Mouse (Mus musculus) mouse trophoblast stem cell (cell line): Measurements from ENCODE around the gene Naaa.

Experiments used
- in situ Hi-C, 2 experiments: fragments of 300-500 bp; cut with MseI, MboI; formaldehyde crosslinking; loops; 2 replicates in 1 of 2; 3 replicates in 1 of 2; pipeline ENCODE4 v1.15.1; 2025

Naaa gene

GRCm38 (mm10) chr5:92263761-92264359, 14.1 kb downstream of the Naaa start:
- in situ Hi-C loops, result no loop called here

- in situ Hi-C loops, result no loop called here
These were observed 15.3 kb downstream of the Naaa start for GRCm38 (mm10) chr5:92262646-92263045.

- in situ Hi-C loops, result no loop called here
These were observed 21.8 kb downstream of the Naaa start, which contains the start of gene Ppef2 for GRCm38 (mm10) chr5:92256218-92256617. TSS of gene Ppef2 (minus strand) at chr5:92256278.

- in situ Hi-C loops, result no loop called here
These were observed 23.5 kb downstream of the Naaa start for GRCm38 (mm10) chr5:92254476-92254875.

GRCm38 (mm10) chr5:92252797-92253343, 25.1 kb downstream of the Naaa start:
- in situ Hi-C loops, result no loop called here

- in situ Hi-C loops, result no loop called here
These were observed 25.9 kb downstream of the Naaa start for GRCm38 (mm10) chr5:92252031-92252430.

- in situ Hi-C loops, result no loop called here
These were observed 29.4 kb downstream of the Naaa start for GRCm38 (mm10) chr5:92248614-92249013.

GRCm38 (mm10) chr5:92245483-92245882, 32.5 kb downstream of the Naaa start:
- in situ Hi-C loops, result no loop called here

GRCm38 (mm10) chr5:92244900-92245299, 33.1 kb downstream of the Naaa start:
- in situ Hi-C loops, result no loop called here

- in situ Hi-C loops, result no loop called here
These were observed 37.2 kb downstream of the Naaa start for GRCm38 (mm10) chr5:92240769-92241168.

- in situ Hi-C loops, result loop anchor here (5.0 kb wide), 2 partner anchors 37 to 52 kb away; no protein-coding TSS in a partner anchor
These were observed 38.4 kb downstream of the Naaa start for GRCm38 (mm10) chr5:92239333-92240232.

GRCm38 (mm10) chr5:92234939-92235557, 42.9 kb downstream of the Naaa start:
- in situ Hi-C loops, result loop anchor here (5.0 kb wide), 2 partner anchors 33 to 48 kb away; no protein-coding TSS in a partner anchor

GRCm38 (mm10) chr5:92233366-92233765, 44.6 kb downstream of the Naaa start:
- in situ Hi-C loops, result no loop called here

GRCm38 (mm10) chr5:92231836-92232235, 46.1 kb downstream of the Naaa start:
- in situ Hi-C loops, result no loop called here

GRCm38 (mm10) chr5:92230306-92230705, 47.7 kb downstream of the Naaa start:
- in situ Hi-C loops, result no loop called here

GRCm38 (mm10) chr5:92229514-92229913, 48.5 kb downstream of the Naaa start:
- in situ Hi-C loops, result no loop called here

- in situ Hi-C loops, result no loop called here
These were observed 49.2 kb downstream of the Naaa start for GRCm38 (mm10) chr5:92228776-92229175.

GRCm38 (mm10) chr5:92227782-92228181, 50.2 kb downstream of the Naaa start:
- in situ Hi-C loops, result no loop called here

GRCm38 (mm10) chr5:92220287-92220902, 57.6 kb downstream of the Naaa start:
- in situ Hi-C loops, result no loop called here

GRCm38 (mm10) chr5:92219826-92220225, 58.1 kb downstream of the Naaa start:
- in situ Hi-C loops, result no loop called here

GRCm38 (mm10) chr5:92218915-92219793, 58.8 kb downstream of the Naaa start:
- in situ Hi-C loops, result no loop called here
